Mouse (Mus musculus) heart, adult 18-20 months (tissue): ENCODE measurements around the gene Nxnl1. TPM values are rescaled to one million over a fixed set of nuclear protein-coding genes. Genes with fewer than 3 reads are reported as not detected.

Source experiments
- DNase-seq, 2 experiments: peaks; one replicate each; pipeline ENCODE4 v3.0.0; 2021 to 2022; ENCODE audit warnings: mixed read lengths in 1 of 2
- long read RNA-seq, 2 experiments: library from polyadenylated mRNA; stranded (forward); transcript quantifications; one replicate each; pipeline ENCODE4 v2.0.0; 2021
- total RNA-seq, 2 experiments: library from RNA; stranded (reverse); gene quantifications; 2 replicates each; pipeline ENCODE4 v1.2.3; 2021

Gene Nxnl1
- total RNA-seq, result under 1 TPM; 0.15 TPM
- long read RNA-seq, experiment 1, result 0 reads
- long read RNA-seq, experiment 2, result 0 reads

- DNase-seq, result no peak
These were observed at the start of gene Nxnl1 for GRCm38 (mm10) chr8:71566501-71566900. Gene Nxnl1 (minus strand): TSS chr8:71566601.

- DNase-seq, result peak in 1 of 2 experiments; percentile 35
These were observed 47.0 kb upstream of the Nxnl1 start for GRCm38 (mm10) chr8:71613418-71613817.

- no peak for DNase-seq
These were observed 45.7 kb upstream of the Nxnl1 start for GRCm38 (mm10) chr8:71612141-71612540.

GRCm38 (mm10) chr8:71610822-71611651 lies 44.6 kb upstream of the Nxnl1 start, which contains the start of gene Colgalt1:
Gene Colgalt1 (plus strand): TSS chr8:71610998.
- peak; percentile 99 for DNase-seq

GRCm38 (mm10) chr8:71604021-71604420 lies 37.6 kb upstream of the Nxnl1 start:
- no peak for DNase-seq

- peak; percentile 78 to 87 for DNase-seq
These were observed 36.4 kb upstream of the Nxnl1 start for GRCm38 (mm10) chr8:71602666-71603334.

GRCm38 (mm10) chr8:71601939-71602665 lies 35.7 kb upstream of the Nxnl1 start:
- no peak for DNase-seq

- DNase-seq, result no peak
These were observed 32.4 kb upstream of the Nxnl1 start for GRCm38 (mm10) chr8:71598841-71599240.

GRCm38 (mm10) chr8:71598375-71598774 lies 32.0 kb upstream of the Nxnl1 start:
- no peak for DNase-seq

GRCm38 (mm10) chr8:71597451-71597850 lies 31.1 kb upstream of the Nxnl1 start, which contains the start of gene Fam129c:
Gene Fam129c (plus strand): TSS chr8:71597648.
- DNase-seq, result no peak

- DNase-seq, result peak in 1 of 2 experiments; percentile 32
These were observed 30.4 kb upstream of the Nxnl1 start for GRCm38 (mm10) chr8:71596798-71597197.

GRCm38 (mm10) chr8:71596384-71596783 lies 30.0 kb upstream of the Nxnl1 start:
- DNase-seq, result no peak

GRCm38 (mm10) chr8:71595862-71596261 lies 29.5 kb upstream of the Nxnl1 start:
- peak; percentile 88 to 91 for DNase-seq

- DNase-seq, result no peak
These were observed 27.9 kb upstream of the Nxnl1 start for GRCm38 (mm10) chr8:71594324-71594722.

- no peak for DNase-seq
These were observed 27.3 kb upstream of the Nxnl1 start for GRCm38 (mm10) chr8:71593556-71594323.

GRCm38 (mm10) chr8:71592374-71593170 lies 26.2 kb upstream of the Nxnl1 start:
- peak; percentile 85 for DNase-seq

- peak; percentile 96 to 97 for DNase-seq
These were observed 25.3 kb upstream of the Nxnl1 start, which contains the start of gene Pgls for GRCm38 (mm10) chr8:71591471-71592373. Gene Pgls (plus strand): TSS chr8:71592176.

GRCm38 (mm10) chr8:71591017-71591416 lies 24.6 kb upstream of the Nxnl1 start:
- DNase-seq, result no peak

GRCm38 (mm10) chr8:71588762-71589161 lies 22.4 kb upstream of the Nxnl1 start:
- DNase-seq, result no peak

- peak in 1 of 2 experiments; percentile 63 for DNase-seq
These were observed 20.5 kb upstream of the Nxnl1 start for GRCm38 (mm10) chr8:71586891-71587290.
